Mouse (Mus musculus) heart, embryonic 14.5 days (tissue): ENCODE measurements around the gene Pacsin1. TPM values are rescaled to one million over a fixed set of nuclear protein-coding genes. Genes with fewer than 3 reads are reported as not detected.

Experiments used
- ATAC-seq: fragments of 200-750 bp; cut with Nextera tagmentation; 2 replicates; pipeline ENCODE4 v1.8.0; 2017; ENCODE audit warnings: low read depth, moderate TSS enrichment; ENCODE audit not compliant: insufficient number of reproducible peaks, insufficient read depth, low FRiP score
- H3K27ac ChIP-seq, 2 experiments: fragments of 200-500 bp in 1 of 2; fragments of 300-500 bp in 1 of 2; sonication (generic) in 1 of 2; replicated peaks in 1 of 2; 2 replicates each; pipeline ENCODE4 v1.5.1; 2012 to 2014; ENCODE audit warnings: low read depth in 2 of 2, low read length in 2 of 2, control low read depth in 1 of 2, mild to moderate bottlenecking in 1 of 2, mixed read lengths in 1 of 2; ENCODE audit not compliant: control insufficient read depth in 1 of 2, insufficient read depth in 1 of 2
- H3K27me3 ChIP-seq: fragments of 300-500 bp; sonication (generic); 2 replicates; pipeline ENCODE4 v1.6.1; 2014; ENCODE audit warnings: mild to moderate bottlenecking, low read length, control low read depth; ENCODE audit not compliant: control insufficient read depth, insufficient read depth
- H3K36me3 ChIP-seq: fragments of 300-500 bp; sonication (generic); 2 replicates; pipeline ENCODE4 v1.6.1; 2014; ENCODE audit warnings: mild to moderate bottlenecking, control low read depth, low read length, mixed read lengths; ENCODE audit not compliant: control insufficient read depth, insufficient read depth
- H3K4me1 ChIP-seq, 2 experiments: fragments of 200-500 bp in 1 of 2; fragments of 300-500 bp in 1 of 2; sonication (generic) in 1 of 2; 2 replicates each; pipeline ENCODE4 v1.6.1; 2012 to 2014; ENCODE audit warnings: low read length in 2 of 2, control low read depth in 1 of 2, mixed read lengths in 1 of 2; ENCODE audit not compliant: control insufficient read depth in 2 of 2, insufficient read depth in 2 of 2
- H3K4me2 ChIP-seq: fragments of 300-500 bp; sonication (generic); 2 replicates; pipeline ENCODE4 v1.6.1; 2014; ENCODE audit warnings: mild to moderate bottlenecking, low read length
- H3K4me3 ChIP-seq, 2 experiments: fragments of 200-500 bp in 1 of 2; fragments of 300-500 bp in 1 of 2; sonication (generic) in 1 of 2; 2 replicates each; pipeline ENCODE4 v1.5.1; 2012 to 2014; ENCODE audit warnings: low read length in 2 of 2, mild to moderate bottlenecking in 2 of 2, control low read depth in 1 of 2, low read depth in 1 of 2, moderate library complexity in 1 of 2; ENCODE audit not compliant: control insufficient read depth in 1 of 2, insufficient read depth in 1 of 2
- H3K9ac ChIP-seq: fragments of 300-500 bp; sonication (generic); 2 replicates; pipeline ENCODE4 v1.6.1; 2014; ENCODE audit warnings: mild to moderate bottlenecking, low read length
- H3K9me3 ChIP-seq: fragments of 300-500 bp; sonication (generic); 2 replicates; pipeline ENCODE4 v1.6.1; 2016; ENCODE audit warnings: low read length, control low read depth; ENCODE audit not compliant: control insufficient read depth
- WGBS: fragments of 180-500 bp; shearing (Covaris S2); extraction: QIAGEN DNeasy Blood & Tissue Kit; methylation state at CpG from one replicate; pipeline ENCODE4 v1.1.7; 2014; 5-methylcytosine and 5-hydroxymethylcytosine counted together
- polyA plus RNA-seq: library from polyadenylated mRNA; unstranded; fragments of >200 nt; fragmentation: Nextera tagmentation; extraction: Ambion mirVana; gene quantifications from 2 replicates; pipeline ENCODE4 v1.2.1, GENCODE M21; 2014

Pacsin1 gene
- polyA plus RNA-seq, 1 experiment from 2014 or later, result 0.43 TPM

- H3K4me1 ChIP-seq, result no peaks in the 10 kb centered on the region; a peak in 1 of 4 replicates
- WGBS, result 81% methylated on average over 8 of the region's 8 CpGs
- no peak for ATAC-seq
- H3K27me3 ChIP-seq, result no peaks in the 10 kb centered on the region
- H3K4me3 ChIP-seq, result no peak overlapping the region
- H3K9me3 ChIP-seq, result no peaks in the 10 kb centered on the region
- H3K27ac ChIP-seq, result no peak overlapping the region
- H3K4me2 ChIP-seq, result no peak overlapping the region
- H3K36me3 ChIP-seq, result peaks cover 12% of the 10 kb centered on the region
- no peak overlapping the region for H3K9ac ChIP-seq
These were observed 96.2 kb downstream of the Pacsin1 start for GRCm38 (mm10) chr17:27751314-27752202.

DNA sequence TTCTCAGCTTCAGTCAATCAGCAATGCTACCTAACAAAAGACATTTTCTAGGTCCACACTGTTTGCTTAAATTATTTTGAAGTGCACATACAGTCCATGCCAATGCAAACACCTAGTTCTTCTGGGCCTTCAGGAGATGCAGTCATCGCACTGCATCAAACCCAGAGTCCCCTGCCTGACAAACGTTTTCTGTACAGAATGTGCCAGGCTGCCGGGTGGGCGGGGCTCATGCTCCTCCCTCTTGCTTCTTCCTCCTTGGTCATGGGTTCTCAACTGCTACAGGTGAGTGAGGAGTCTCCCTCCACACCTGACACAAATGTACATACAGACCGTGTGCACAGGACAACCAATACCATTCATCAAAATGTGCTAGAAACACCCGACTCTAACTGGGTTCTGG lies 104.9 kb downstream of the Pacsin1 start:
- 78% methylated on average over 6 of the region's 6 CpGs for WGBS
- Histone ChIP-seq H3K4me2 (no peak overlapping the region), H3K9ac (no peak overlapping the region), H3K4me1 (peaks cover 3 to 11% of the 10 kb centered on the region in 2 experiments; a peak in 1 of 4 replicates), H3K9me3 (peaks cover 5% of the 10 kb centered on the region; the same call in 1 of the 2 replicates), H3K36me3 (peaks cover 29% of the 10 kb centered on the region), H3K27me3 (no peaks in the 10 kb centered on the region), H3K27ac (no peak overlapping the region), H3K4me3 (no peak overlapping the region)
- no peak for ATAC-seq

Other genes with a start within 250 kb of the Pacsin1 start
- 0.12 TPM in 1 of 2 replicates, not detected in the other for gene Grm4, start 134.1 kb upstream of the Pacsin1 start, polyA plus RNA-seq
- gene Hmga1, start 99.0 kb upstream of the Pacsin1 start, polyA plus RNA-seq, result 113 and 126 TPM in 2 replicates
- gene AI413582, start 89.8 kb upstream of the Pacsin1 start, polyA plus RNA-seq, result 18.5 and 24.2 TPM in 2 replicates
- gene Nudt3, start 32.0 kb upstream of the Pacsin1 start, polyA plus RNA-seq, result 52.9 and 67.0 TPM in 2 replicates
- not detected in 2 replicates for gene RPS10-NUDT3, start 20.3 kb upstream of the Pacsin1 start, polyA plus RNA-seq
- gene Rps10, start 18.8 kb upstream of the Pacsin1 start, polyA plus RNA-seq, result 624 and 715 TPM in 2 replicates
- gene Spdef, start 73.4 kb downstream of the Pacsin1 start, polyA plus RNA-seq, result 0.14 and 0.16 TPM in 2 replicates
- gene D17Wsu92e, start 165.1 kb downstream of the Pacsin1 start, polyA plus RNA-seq, result 15.4 and 16.6 TPM in 2 replicates
- gene Snrpc, start 182.6 kb downstream of the Pacsin1 start, polyA plus RNA-seq, result 213 and 228 TPM in 2 replicates
- 3.2 and 3.3 TPM in 2 replicates for gene Uhrf1bp1, start 200.9 kb downstream of the Pacsin1 start, polyA plus RNA-seq